Mouse (Mus musculus) kidney, postnatal 10 days (tissue): ENCODE results near the gene 4931406C07Rik.

ENCODE experiments used
- DNase-seq: peaks from one replicate; pipeline ENCODE4 v3.0.0; 2021; ENCODE audit warnings: mixed read lengths

Gene 4931406C07Rik

DNA sequence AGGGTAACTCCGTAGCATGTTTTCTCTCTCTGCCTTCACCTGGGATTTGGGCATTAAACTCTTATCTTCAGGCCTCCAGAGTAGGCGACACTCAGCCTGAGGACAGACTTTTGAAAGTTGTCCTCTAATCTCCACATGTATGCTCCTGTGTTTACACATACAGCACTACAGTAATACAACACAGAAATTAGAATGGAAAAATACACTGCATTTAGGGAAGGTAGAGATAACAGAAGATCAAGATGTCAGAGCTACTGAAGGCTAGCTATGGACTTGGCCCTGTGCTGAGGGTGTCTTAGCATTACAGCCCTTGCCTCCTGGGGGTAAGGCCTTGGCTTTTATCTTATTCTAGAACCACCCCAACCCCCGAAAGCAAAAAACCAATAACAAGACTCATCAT is 17.8 kb downstream of the 4931406C07Rik start:
- no peak for DNase-seq

DNA sequence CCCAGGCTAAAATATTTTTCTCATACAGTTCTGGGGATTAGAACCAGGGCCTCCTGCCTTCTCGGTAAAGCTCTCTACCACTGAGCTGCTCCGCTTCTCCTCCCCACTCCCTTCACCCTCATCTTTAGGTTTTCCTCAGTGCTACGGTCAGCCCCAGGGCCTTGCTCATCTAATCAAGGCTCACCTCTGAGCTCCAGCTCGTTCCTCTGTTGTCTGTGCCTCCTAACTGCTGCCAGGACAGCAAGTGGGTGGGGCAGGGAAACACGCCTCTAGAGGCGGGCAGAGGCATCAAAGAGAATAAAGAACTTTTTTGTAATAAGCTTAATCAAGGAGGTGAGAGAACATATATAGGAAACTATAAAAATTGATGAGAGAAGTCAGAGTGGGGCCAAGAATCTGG is 18.4 kb downstream of the 4931406C07Rik start:
- no peak for DNase-seq

DNA sequence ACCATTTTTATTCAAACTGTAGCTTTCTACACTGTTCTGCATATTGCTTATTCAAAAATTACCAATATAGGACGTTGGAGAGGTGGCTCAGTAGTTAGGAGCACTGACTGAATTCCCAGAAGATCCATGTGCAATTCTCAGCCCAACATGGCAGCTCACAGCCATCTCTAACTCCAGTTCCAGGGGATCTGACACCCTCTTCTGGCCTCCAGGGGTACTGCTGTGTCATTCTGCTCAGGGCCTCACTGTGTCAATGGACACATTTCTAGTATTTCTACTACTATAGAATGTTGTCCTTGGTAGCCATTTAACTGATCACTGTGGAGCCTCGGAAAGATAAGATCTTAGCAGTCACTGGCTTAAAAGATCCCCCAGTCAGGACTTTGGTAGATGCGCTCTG is 20.8 kb downstream of the 4931406C07Rik start:
- peak; percentile 28 for DNase-seq

DNA sequence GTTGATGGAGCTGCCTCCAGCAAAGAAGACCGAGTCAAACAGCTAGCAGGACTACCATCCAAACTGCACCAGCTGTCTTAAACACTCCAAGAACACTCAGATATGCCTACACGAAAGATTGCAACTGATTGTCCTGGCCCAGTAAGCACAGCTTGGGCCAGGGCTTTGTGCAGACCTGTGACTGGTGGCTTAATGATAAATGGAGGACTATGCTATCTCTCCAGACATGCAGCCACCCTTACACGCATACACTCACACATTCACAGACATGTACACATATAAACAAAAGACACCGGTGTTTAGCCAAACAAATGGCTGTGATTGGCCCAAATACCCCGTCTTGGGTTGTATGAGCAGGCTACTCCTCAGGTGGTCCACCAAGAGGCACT is 25.8 kb downstream of the 4931406C07Rik start:
- no peak for DNase-seq

DNA sequence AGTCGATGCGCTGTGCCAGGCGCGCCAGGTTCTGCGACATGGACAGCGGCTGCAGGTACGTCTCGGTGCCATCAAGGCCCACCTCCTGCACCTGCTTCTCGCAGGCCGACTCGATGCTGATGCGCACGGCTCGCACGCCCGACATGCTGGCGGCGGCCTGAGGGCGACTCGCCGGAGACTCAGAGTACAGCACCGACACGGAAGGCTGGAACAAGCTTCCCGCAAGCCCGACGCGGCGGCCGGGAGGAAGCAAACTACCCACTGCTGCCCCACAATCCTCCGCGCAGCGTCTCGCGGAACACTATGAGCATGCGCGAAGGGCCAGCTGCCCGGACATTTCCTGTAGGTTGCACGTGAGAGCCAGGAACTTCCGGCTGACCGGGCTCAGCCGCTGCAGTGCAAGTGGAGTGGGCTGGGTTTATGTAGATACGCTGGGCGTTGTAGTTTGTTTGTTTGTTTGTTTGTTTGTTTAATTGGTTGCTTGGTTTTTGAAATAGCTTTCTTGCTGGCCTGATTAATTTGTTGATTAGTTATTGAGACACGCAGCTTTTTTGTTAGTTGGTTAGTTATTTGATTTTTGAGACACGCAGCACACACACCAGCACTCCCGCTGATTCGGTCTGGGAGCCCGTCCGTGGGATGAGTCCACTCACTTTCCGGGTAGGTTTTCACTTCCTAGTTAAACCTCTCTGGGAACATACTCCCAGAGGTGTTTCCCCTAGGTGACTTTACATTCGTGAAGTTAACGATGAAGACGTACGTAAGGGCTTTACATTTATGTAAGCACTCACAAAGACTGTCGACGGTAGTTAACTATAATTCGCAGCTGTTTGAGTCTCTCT is 26.4 kb downstream of the 4931406C07Rik start, which contains the start of gene Med17:
Med17 (minus strand) TSS at position 283 of the 842 bp plus-strand sequence.
- DNase-seq: peak; percentile 96

DNA sequence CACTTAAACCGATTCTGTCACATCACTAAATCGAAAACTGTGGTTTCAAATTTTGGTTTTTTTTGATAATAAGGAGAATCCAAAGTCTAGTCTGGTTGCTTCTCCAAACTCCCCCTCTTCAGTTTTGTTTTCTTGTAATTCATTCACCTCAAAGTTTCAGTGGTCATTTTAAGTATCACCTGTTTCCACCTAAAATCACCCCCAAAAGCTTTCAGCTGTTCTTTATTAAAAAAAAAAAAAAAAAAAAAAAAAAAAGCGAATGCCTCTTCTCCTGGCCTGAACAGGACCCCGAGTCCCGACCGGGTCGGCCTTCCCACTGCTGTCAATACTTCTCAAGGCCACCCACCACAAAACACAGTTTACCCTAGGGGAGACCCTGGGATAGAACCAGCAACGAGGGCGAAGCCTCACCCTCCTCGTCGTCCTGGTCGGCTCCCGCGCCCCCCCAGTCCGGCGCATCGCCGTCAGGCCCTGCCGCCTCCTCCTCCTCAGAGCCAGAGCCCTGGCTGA is 27.1 kb downstream of the 4931406C07Rik start:
- DNase-seq: no peak

DNA sequence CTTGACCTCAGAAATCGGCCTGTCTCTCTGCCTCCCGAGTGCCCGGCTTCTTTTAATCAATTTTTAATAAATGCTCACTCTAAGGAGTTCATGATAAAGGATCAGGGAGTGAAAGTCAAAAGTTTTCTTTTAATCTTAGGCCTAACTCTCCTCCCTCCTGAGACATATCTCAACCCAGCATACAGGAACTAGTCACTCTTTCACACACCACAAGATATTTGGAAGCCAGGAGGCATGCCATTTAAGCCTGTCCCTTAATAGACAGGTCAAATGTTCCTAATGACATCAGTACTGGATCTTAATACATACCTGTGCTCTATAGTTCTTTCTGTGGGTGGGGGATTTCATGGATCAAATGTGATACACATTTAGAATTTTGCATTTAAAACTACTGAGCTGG is 27.9 kb downstream of the 4931406C07Rik start:
- DNase-seq: no peak

DNA sequence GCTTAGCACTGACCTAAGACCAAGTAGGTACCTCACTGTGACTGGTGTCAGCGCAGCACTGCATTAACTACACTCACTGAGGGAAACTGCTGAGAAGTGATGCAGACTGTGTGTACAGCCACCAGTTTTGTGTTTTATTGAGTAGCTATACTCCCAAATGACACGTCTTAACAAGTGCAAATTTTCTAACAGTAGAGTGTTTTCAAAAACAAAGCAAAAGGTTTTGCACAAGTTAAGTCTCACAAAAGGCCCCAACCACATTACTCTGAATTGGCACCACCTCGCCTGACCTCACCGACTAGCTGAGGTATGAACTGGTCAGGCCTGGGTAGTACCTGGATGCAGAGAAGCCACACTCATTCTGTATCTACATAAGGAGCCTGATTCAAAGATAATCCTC is 29.4 kb downstream of the 4931406C07Rik start:
- no peak for DNase-seq

DNA sequence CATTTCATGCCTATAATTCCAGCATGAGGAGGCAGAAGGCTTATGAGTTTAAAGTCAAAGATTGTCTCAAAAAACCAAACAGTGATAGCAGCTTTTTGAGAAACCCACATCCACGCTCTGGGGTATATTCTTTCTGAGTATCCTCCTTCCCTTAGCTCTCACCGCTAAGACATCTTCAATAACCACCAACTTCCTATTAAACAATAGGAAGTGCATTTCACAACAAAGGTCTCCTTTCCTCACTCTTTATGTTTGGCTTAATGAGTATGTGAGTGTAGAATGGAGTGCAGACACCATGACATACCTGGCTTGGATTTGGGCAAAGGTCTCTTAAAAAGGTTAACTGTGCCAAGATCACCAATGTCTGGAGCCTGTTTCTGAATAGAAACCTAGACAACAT is 32.3 kb downstream of the 4931406C07Rik start:
- no peak for DNase-seq

DNA sequence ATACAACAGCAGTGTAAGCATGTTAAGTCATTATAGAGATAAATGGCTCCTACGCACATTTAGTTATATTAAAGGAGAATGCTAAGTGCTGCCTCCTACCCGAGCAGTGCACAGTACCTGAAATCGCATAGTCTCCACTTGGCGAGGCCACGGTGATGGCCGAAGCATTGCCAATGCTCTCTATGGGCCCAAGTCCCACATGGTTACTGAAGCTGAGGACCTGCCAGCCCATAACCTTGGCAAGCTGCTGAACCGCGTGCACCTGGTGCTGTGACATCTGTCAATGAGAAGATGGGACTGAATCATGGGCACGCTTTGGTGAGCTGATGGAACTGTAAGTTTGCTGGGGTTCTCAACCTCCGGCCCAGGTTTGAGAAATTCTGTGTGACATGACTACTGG is 42.8 kb downstream of the 4931406C07Rik start:
- no peak for DNase-seq

DNA sequence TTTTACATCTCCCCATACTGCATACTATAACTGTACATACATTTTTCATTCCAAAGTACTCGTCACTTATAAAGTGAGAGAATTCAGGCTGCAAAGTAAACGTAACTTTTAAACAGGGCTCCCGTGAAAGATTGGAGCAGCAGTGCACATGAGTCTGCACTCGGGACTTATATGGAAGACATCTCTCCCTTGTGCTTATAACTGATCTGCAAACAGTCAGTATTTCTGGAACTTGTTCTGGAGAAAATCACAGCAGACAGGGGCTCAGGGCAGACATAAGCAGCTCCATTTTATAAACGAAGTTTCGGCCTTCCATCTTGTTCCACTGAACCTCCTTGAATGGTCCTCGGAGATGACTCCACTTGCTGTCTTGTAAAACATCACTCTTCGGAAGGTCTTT is 44.3 kb downstream of the 4931406C07Rik start:
- no peak for DNase-seq

DNA sequence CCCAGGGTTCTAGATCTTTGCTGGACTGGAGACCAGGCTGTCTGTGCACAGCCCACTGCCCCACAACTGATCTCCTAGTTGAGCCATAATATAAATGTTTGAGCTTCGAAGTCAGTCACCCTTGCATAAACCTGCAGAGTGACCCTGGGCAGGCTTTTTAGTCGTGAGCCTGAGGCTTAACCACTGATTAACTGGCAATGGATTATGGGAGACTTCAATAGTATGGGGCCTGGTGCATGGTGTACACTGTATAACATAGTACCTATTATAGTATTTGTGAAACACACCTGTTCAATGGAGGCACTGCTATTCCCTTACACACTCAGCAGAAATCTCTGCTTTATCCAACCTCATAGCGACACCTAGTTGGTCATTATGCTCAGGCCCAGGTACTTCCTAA is 50.0 kb downstream of the 4931406C07Rik start:
- DNase-seq: no peak

DNA sequence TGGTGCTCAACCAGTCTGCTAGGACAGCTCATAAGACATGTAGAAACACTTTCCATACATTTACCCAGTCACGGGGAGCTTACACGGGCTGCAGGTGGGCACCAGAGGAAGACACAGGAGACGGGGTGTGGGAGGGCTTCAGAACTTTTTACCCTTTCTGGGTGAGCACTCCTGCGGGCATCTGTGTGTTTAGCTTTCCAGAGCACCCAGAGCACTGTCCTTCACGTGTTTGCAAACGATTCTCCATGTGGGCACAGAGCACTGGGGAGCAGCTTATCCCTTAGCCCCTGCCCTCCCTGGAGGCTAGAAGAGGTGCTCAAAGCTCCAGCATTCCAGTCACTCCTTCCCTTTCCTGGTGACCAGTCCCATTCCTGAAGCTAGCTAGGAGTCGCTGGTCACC is 51.7 kb downstream of the 4931406C07Rik start:
- peak; percentile 22 for DNase-seq

DNA sequence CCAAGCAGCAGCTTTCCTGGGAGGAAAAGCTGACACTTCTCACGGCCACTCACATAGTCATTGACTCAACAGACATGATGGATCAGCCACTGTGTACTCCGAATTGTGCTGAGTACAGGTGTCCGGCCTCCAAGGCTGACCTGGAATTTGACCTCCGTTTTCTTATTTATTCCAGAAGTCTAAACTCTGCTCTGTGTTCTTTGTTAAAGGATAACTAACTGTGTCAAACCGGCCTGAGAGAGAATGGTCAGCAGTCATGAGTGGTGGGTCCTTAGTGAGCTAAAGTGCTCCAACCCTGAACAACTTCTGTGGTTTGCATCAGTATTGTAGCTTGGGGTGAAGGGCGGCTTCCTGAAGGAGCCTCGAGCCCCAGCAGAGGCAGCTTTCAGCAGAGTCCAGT is 54.1 kb downstream of the 4931406C07Rik start:
- DNase-seq: peak; percentile 50

DNA sequence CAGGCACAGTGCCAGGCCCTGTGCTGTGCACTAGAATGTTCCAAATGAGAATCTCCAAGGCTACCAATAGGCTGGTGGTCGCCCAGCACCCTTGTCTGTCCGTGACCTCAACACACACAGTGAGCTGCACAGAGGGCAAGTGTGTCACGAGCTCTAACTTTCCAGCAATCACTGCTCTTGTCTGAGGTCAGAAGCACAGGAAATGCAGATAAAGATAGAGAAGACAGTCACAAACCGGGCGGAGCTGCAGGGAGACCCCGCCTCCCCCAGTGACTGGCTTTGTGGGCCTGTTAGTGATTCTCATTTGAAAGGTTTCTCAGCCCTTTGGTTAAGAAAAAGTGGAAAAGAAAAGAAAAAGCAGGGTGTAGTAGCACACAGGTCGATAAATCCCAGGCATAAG is 55.9 kb downstream of the 4931406C07Rik start:
- peak; percentile 41 for DNase-seq

DNA sequence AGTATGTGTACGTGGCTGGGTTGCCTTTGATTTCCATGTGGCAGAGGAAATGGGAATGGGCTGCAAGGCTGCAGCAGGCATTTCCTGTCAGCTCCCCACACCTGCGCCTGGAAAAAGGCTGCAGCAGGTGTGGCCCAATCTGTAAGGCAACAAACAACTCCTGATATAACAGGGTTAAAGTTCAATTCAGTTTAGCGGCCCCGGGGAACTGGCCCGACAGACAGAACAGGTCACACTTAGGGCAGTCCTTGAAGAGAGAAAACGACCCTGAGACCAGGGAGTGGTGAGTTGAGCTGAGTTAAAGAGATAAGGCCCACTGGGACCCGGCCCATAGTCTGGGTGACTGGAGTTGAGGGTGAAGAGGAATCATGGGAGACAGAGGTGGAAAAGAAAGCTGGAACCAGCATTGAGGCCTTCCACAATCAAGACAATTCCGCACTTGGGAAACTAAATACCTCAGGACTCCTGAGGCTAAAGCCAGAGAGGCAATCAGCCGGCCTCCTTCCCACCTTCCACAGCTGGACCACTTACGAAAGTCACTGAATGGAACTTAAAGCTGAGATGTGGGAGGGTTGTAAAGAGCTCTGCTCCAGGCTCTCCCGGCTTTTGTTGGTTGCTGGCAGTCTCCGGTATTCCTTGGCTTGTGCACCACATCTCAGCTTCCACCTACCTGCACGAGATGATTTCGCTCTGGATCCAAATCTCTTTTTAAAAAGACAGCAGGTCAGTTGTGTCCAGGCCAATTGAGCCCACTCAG is 60.8 kb downstream of the 4931406C07Rik start:
- DNase-seq: no peak

DNA sequence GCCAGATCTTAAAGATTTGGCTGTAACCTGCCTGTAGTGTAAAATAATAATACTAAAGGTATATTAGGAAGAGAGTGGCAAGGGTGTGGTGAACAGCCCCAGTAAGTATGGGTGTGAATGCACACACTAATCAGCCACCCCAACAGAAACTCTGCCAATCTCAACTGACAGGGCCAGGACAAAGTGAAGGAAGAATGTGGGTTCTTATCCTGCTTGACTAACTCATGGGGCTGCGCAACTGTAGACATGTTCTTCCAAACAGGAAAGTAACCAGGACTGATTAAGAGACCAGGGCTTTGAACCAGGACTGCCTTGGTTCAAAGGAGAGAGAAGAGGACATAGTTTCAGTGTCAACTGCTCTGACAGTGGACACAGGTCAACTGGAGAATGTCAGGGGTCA is 64.1 kb downstream of the 4931406C07Rik start:
- no peak for DNase-seq

DNA sequence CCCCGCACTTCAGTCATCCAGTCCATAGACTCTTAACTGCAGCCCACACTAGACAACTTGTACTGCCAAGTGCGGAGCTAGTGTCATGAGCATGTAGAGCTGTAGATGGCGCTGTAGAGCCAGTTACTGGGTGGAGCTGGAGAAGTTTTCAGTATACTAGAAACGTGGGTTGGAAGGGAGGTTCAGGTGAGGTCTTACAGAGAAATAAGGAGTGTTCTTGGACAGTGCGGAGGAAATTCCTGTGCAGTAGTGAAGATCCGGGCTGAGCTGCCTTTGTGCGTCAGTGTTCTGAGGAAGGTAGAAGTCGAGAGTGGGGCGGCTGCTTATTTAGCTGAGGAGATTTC is 64.7 kb downstream of the 4931406C07Rik start:
- peak; percentile 86 for DNase-seq

DNA sequence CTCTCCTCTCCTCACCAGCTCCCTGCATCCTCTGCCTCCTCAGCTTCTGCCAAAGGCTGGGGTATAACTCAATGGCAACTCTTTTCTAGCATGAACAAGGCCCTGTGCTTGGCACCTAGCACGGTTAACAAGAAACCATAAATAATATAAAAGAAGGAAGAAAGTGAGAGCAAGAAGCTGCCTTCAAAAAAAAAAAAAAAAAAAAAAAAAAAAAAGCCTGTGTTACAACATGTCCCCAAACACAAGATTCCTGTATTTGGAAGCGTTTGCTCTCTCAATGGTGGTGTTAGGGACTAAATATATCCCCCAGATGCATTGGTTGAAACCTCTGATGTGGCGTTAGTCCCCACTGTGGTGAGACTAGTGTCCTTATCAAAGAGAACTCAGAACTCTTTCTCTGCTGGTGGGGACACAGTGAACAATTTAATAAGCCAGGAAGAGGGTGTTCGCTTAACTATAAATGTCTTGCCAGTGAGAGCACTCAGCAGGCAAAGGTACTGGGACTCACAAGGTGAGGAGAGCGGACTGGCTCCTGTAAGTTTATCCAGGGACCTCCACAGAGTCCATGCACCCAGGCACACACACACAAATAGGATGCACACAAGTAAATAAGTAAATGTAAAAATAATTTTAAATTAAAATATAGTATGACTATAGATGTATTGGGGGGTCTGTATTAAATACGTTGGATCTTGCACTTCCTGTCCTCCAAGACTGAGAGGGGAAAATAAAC is 65.2 kb downstream of the 4931406C07Rik start:
- DNase-seq: no peak

DNA sequence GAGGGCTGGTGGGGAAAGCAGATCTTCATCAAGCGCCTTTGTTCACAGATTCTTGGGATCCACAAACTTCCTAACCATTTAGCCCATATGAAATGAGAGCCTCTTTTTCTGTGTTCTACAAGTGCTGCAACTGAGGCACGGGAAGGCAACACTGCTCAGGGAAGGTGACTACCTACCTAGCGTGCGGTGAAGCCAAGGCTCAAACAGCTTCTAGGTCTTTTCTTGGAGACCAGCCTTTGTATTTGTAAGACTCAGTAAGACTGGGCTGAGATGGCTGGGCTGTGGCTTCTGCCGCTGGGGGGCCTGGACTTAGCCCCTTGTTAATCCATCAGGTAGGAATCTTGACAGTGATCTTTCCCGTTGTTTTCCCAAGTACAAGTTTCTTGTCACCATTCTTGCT is 66.2 kb downstream of the 4931406C07Rik start:
- DNase-seq: no peak

DNA sequence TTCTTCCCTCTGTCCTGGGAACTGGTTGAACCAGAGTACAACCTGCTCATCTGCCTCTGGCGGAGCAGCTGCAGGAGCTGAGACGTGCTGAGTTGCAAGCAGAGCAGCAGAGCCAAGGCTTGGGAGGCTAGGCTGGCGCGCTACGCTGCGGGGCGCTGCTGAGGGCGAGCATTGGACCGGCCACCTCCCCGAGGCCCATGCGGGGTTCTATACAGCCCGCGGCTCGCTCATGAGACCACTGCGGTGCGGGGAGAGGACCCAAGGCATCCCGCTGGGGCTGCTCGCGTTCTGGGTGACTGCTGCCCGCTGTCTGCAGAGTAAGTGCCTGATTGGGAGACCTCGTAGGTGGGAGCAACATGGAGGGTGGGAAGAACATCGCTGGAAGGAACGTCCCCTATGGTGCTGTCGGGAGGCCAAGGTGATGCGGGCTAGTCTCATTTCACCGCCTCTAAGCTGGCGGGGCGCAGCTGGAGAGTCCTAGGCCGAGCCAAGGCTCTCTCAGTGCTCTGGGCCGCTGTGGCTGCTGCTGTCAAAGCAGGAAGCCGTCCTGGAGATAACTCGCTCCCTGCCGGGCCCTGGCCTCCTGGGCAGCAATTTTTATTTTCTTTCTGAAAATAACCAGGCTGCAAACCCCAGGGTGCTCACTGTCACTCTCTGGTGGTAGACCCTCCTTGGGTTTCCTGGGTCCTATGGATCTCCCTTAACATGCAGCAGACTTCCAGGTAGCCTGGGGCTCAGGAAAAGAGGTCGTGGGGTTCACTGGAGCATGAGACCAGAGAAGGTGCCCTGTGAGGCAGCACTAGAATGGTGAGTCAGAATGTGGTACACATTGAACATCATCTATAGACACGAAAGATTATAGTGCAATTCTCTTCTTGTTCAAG is 67.0 kb downstream of the 4931406C07Rik start, which contains the start of gene Vstm5:
Vstm5 (plus strand) TSS at position 4 of the 884 bp plus-strand sequence.
- peak; percentile 65 for DNase-seq
